Mouse (Mus musculus) duodenum, adult 2 months (tissue): ENCODE data around the gene Gm9045. TPM values are rescaled to one million over a fixed set of nuclear protein-coding genes. Genes with fewer than 3 reads are reported as not detected.

Experiments
- polyA plus RNA-seq: library from polyadenylated mRNA; depleted of rRNA; stranded (reverse); fragments of >200 nt; gene quantifications from 2 replicates; pipeline ENCODE4 v1.2.3, GENCODE M21; 2012; ENCODE audit warnings: low replicate concordance; rRNA removed

Gene Gm9045
- polyA plus RNA-seq: not detected in 2 replicates

GRCm38 (mm10) chr10:118337731-118338130, at the start of gene Gm9045:
Gene Gm9045, minus strand, starts transcription at chr10:118337831.

GRCm38 (mm10) chr10:118354005-118354404, 16.4 kb upstream of the Gm9045 start, which contains the start of gene Gm9049:
Gene Gm9049, minus strand, starts transcription at chr10:118354105.

GRCm38 (mm10) chr10:118348579-118348978, 10.9 kb upstream of the Gm9045 start, which contains the start of gene Gm9048:
Gene Gm9048, minus strand, starts transcription at chr10:118348679.

GRCm38 (mm10) chr10:118343155-118343554, 5.5 kb upstream of the Gm9045 start, which contains the start of gene Gm9046:
Gene Gm9046, minus strand, starts transcription at chr10:118343255.

GRCm38 (mm10) chr10:118332308-118332707, 5.3 kb downstream of the Gm9045 start, which contains the start of gene Gm9044:
Gene Gm9044, minus strand, starts transcription at chr10:118332408.

GRCm38 (mm10) chr10:118326869-118327268, 10.8 kb downstream of the Gm9045 start, which contains the start of gene Gm9040:
Gene Gm9040, minus strand, starts transcription at chr10:118326969.

GRCm38 (mm10) chr10:118294938-118295337, 42.7 kb downstream of the Gm9045 start, which contains the start of gene Iltifb:
Gene Iltifb, minus strand, starts transcription at chr10:118295038.

Other genes with a start within 250 kb of the Gm9045 start
- gene Mdm1, start 196.0 kb downstream of the Gm9045 start, polyA plus RNA-seq: 0.43 and 0.48 TPM in 2 replicates
- 0.09 TPM in 1 of 2 replicates, not detected in the other for gene Il22, start 132.9 kb downstream of the Gm9045 start, polyA plus RNA-seq
- gene Gm32717, start 97.1 kb downstream of the Gm9045 start, polyA plus RNA-seq: not detected in 2 replicates
- not detected in 2 replicates for gene Gm32802, start 79.1 kb downstream of the Gm9045 start, polyA plus RNA-seq
- 0.13 TPM in 1 of 2 replicates, not detected in the other for gene Iltifb, start 42.8 kb downstream of the Gm9045 start, polyA plus RNA-seq
- not detected in 2 replicates for gene Gm9040, start 10.9 kb downstream of the Gm9045 start, polyA plus RNA-seq
- gene Gm9044, start 5.4 kb downstream of the Gm9045 start, polyA plus RNA-seq: not detected in 2 replicates
- gene Gm9046, start 5.4 kb upstream of the Gm9045 start, polyA plus RNA-seq: not detected in 2 replicates
- not detected in 2 replicates for gene Gm9048, start 10.8 kb upstream of the Gm9045 start, polyA plus RNA-seq
- gene Gm9049, start 16.3 kb upstream of the Gm9045 start, polyA plus RNA-seq: not detected in 2 replicates
- not detected in 2 replicates for gene Ifng, start 103.2 kb upstream of the Gm9045 start, polyA plus RNA-seq